8 mouse cellular contexts compared by ENCODE assay signal in the genomic region with DNA sequence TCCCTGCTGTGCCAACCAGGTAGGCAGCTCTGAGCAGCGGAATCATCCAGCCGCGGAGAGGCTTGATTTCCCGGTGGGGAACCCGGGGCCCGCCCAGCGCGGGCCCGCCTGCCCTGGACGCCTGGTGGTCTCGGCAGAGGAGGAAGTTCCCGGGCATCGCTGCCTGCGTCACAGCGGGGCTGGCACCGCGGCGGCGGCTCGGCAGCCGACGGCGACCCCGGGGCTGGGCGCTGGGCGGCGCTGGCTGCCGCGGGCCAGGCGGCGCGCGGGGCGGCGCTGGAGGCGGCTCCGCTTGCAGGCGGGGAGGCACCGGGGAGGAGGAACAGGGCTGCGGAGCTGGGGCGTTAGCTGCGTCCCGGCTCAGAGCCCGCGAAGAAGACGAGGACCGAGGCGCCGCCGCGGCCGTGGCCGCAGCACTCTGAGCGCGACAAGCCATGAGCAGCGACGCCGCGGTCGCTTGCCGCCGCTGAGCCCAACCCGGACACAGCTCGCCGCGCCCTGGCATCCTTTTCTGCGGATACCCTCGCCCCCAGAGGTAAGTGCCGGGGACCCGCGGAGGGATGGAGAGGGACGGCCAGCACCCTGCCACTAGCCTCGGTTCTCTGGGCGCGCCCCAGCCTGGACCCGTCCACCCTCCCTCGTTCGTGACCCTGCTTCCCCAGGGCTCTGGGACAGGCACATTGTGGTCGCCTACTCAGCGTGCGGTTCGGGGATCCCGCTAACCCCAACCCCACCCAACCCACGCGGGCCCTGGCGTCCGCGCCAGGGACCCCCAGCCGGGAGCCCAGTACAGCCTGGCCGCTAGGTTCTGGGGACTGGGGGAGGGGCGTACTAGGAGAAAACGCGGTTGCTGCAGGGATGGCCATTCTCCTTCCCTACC. TPM values are rescaled to one million over a fixed set of nuclear protein-coding genes. Genes with fewer than 3 reads are reported as not detected.
DNase-seq lines count a peak whose midpoint lies in the region; ATAC-seq lines count a peak whose summit lies in the region.

A gene (plus strand): TSS at position 293 of the 880 bp plus-strand sequence.

- H3K9ac ChIP-seq in intestine, embryonic 14.5 days (ENCODE audit: low read length): peak within 1 kb of the TSS; percentile 71

- H3K4me2 ChIP-seq in intestine, embryonic 14.5 days (ENCODE audit: low read length): peak within 1 kb of the TSS; percentile 97

- H3K4me1 ChIP-seq in intestine, embryonic 14.5 days (replicated peaks; ENCODE audit: control insufficient read depth, insufficient read depth, low read length): no peaks in the 10 kb centered on the region
- H3K4me1 ChIP-seq in midbrain, embryonic 10.5 days: peaks cover 28% of the 10 kb centered on the region

- H3K27ac ChIP-seq in intestine, embryonic 14.5 days (ENCODE audit: low read depth): peak within 1 kb of the TSS; percentile 80
- H3K27ac ChIP-seq in midbrain, embryonic 10.5 days (replicated peaks): peak within 1 kb of the TSS; percentile 92

- peak within 1 kb of the TSS; percentile 64 for H3K4me3 ChIP-seq in intestine, embryonic 14.5 days (ENCODE audit: low read depth, low read length)
- peak within 1 kb of the TSS; percentile 84 for H3K4me3 ChIP-seq in midbrain, embryonic 10.5 days

- no peaks in the 10 kb centered on the region for H3K36me3 ChIP-seq in intestine, embryonic 14.5 days (ENCODE audit: control insufficient read depth, insufficient read depth, low read length)
- H3K36me3 ChIP-seq in midbrain, embryonic 10.5 days: no peaks in the 10 kb centered on the region; the same call in 1 of the 2 replicates

- peak; percentile 90 for ATAC-seq in intestine, embryonic 14.5 days (replicated peaks; ENCODE audit: low FRiP score, low TSS enrichment, low read depth)

- DNase-seq in adrenal gland, adult 2 months: peak; percentile 93
- peak; percentile 83 for DNase-seq in embryo, embryonic 10.5 days (ENCODE audit: low spot score)
- DNase-seq in gastrocnemius, postnatal 25 days: peak; percentile 83
- DNase-seq in intestine, embryonic 14.5 days (ENCODE audit: low spot score): peak; percentile 86
- peak; percentile 86 to 91 for DNase-seq in left cerebral cortex, postnatal 36 days (ENCODE audit: low spot score in 2 of 2)
- DNase-seq in midbrain, embryonic 10.5 days (ENCODE audit: low spot score): peak; percentile 85
- DNase-seq in right cerebral cortex, postnatal 36 days (ENCODE audit: low spot score in 2 of 2): peak; percentile 79 to 81
- DNase-seq in urinary bladder, postnatal 4 days (ENCODE audit: low spot score in 2 of 2): peak; percentile 80 to 81

- no peaks in the 10 kb centered on the region for H3K27me3 ChIP-seq in intestine, embryonic 14.5 days (replicated peaks; ENCODE audit: control insufficient read depth, insufficient read depth, low read length)
- peaks cover 16% of the 10 kb centered on the region for H3K27me3 ChIP-seq in midbrain, embryonic 10.5 days (ENCODE audit: low read depth, poor library complexity, severe bottlenecking)

- no peaks in the 10 kb centered on the region for H3K9me3 ChIP-seq in intestine, embryonic 14.5 days (ENCODE audit: control insufficient read depth, low read length)
- H3K9me3 ChIP-seq in midbrain, embryonic 10.5 days (replicated peaks): no peaks in the 10 kb centered on the region

- intact Hi-C loops in left cerebral cortex, postnatal 36 days (cut with DNase I): loop anchor here (2.0 to 5.0 kb wide), 4 partner anchors 23 to 358 kb away; a partner anchor contains a TSS

- WGBS in intestine, embryonic 14.5 days: under 1% methylated on average over 81 of the region's 93 CpGs
- WGBS in midbrain, embryonic 10.5 days: under 1% methylated on average over 91 of the region's 93 CpGs

RNA-seq across cellular contexts. Expression of the gene that starts here (rescaled TPM):
- 10 to 100 TPM; 21.5 to 25.9 TPM for total RNA-seq in adrenal gland, adult 2 months (2021)
- 43.5 and 63.9 TPM in 2 replicates for polyA plus RNA-seq in adrenal gland, adult 2 months (2012; rRNA removed)
- total RNA-seq in gastrocnemius, postnatal 25 days (2021): 1 to 10 TPM; 7.9 to 8.4 TPM
- polyA plus RNA-seq in intestine, embryonic 14.5 days (2014; fragmentation: Nextera tagmentation; extraction: Ambion mirVana): 19.1 and 21.2 TPM in 2 replicates
- 10 to 100 TPM; 33.4 to 34.7 TPM for total RNA-seq in left cerebral cortex, postnatal 36 days (2021)
- 13.4 and 13.9 TPM in 2 replicates for polyA plus RNA-seq in midbrain, embryonic 10.5 days (2016; fragmentation: Nextera tagmentation; extraction: Ambion mirVana)

Comparison
In these comparisons a context has a peak if more than half of its experiments do, and no peak if none do; other contexts are left out.
1. Peak in every context shown above with its lines: DNase-seq, ATAC-seq, H3K4me3 ChIP-seq and H3K27ac ChIP-seq.